Mouse (Mus musculus): Measurements from ENCODE around the gene Dock1. TPM values are rescaled to one million over a fixed set of nuclear protein-coding genes. Genes with fewer than 3 reads are reported as not detected.

Gene Dock1
- polyA plus RNA-seq, 1 experiment, result 14.3 TPM

- TF ChIP-seq POLR2A (IDR thresholded peaks at IDR 0.05; ENCODE audit: extremely low read depth, insufficient read depth, low read length), result no peak
- TF ChIP-seq CTCF (IDR thresholded peaks at IDR 0.05; ENCODE audit: extremely low read depth, insufficient read depth, low read length), result no peak
- H3K27ac ChIP-seq (ENCODE audit: insufficient read depth, low read length), result no peak overlapping the region
- H3K4me3 ChIP-seq (ENCODE audit: insufficient read depth, low read length), result no peak overlapping the region
- H3K4me1 ChIP-seq (ENCODE audit: control insufficient read depth, insufficient read depth, low read length), result no peaks in the 10 kb centered on the region
These were observed 340.5 kb downstream of the Dock1 start for GRCm38 (mm10) chr7:135010997-135011396.

DNA sequence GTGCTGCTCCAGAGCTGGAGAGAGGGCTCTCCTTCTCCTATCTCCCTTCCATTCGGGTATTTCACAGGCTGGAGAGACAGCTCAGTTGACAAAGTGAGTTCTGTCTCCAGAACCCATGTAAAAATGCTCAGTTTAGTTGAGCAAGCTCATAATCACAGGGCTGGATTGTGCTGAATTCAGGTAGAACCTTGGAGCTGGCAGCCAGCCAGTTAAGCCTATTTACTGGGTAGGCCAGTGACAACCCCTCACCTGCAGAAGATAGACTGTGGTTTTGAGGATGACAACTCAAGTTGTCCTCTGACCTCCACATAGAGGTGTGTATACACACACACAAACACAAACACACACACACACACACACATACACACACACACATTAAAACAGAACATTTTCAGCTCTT, 347.1 kb downstream of the Dock1 start:
- no peak for TF ChIP-seq CTCF (IDR thresholded peaks at IDR 0.05; ENCODE audit: extremely low read depth, insufficient read depth, low read length)
- no peak for TF ChIP-seq POLR2A (IDR thresholded peaks at IDR 0.05; ENCODE audit: extremely low read depth, insufficient read depth, low read length)
- Histone ChIP-seq H3K4me3 (ENCODE audit: insufficient read depth, low read length) (no peak overlapping the region), H3K27ac (ENCODE audit: insufficient read depth, low read length) (no peak overlapping the region), H3K4me1 (ENCODE audit: control insufficient read depth, insufficient read depth, low read length) (no peaks in the 10 kb centered on the region)

DNA sequence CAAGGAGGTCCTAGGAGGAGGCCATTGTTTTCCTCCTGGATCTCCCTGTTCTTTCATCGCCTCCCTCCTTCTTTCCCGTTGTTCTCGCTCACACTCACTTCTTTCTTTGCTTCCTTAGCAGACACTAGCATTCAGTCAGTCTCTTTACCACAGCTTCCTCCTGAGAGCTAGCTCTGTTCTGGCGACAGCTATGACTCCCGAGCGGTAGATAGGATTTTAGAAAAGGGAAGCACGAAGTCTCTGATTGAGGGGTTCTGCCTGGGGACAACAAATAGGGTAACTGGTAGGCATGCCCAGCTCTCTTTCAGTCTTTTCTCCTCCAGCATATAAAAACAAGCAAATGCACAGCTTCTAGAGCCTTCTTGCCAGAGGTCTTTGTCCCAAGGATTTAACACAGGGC, 350.3 kb downstream of the Dock1 start:
- H3K4me1 ChIP-seq (ENCODE audit: control insufficient read depth, insufficient read depth, low read length), result no peaks in the 10 kb centered on the region
- no peak for TF ChIP-seq CTCF (IDR thresholded peaks at IDR 0.05; ENCODE audit: extremely low read depth, insufficient read depth, low read length)
- TF ChIP-seq POLR2A (IDR thresholded peaks at IDR 0.05; ENCODE audit: extremely low read depth, insufficient read depth, low read length), result no peak
- no peak overlapping the region for H3K27ac ChIP-seq (ENCODE audit: insufficient read depth, low read length)
- no peak overlapping the region for H3K4me3 ChIP-seq (ENCODE audit: insufficient read depth, low read length)

DNA sequence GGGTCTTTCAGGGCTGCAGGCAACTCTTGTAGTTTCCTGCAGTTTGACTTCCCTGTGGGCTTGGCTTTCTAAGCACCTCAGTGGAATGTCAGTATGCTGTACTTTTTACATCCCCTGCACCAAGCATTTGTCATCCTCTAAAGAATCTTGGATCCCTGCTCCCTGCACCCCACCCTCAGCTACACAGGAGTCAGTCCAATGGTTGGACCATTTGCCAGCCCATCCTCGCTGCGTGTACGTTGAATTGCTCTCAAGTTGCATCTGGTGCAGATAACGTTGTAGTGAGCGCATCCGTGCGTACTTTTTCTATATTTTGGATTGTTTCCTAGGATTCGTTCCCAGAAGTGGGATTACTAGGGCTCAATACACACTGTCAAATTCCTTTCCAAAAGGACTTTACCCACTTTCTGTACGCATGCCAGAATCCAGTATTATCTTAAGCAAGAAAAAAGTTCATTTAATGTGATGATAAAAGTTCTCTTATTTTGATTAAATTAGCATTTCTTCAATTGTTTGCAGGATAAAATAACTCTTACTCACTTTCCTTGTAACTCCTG, 351.2 kb downstream of the Dock1 start:
- no peak overlapping the region for H3K27ac ChIP-seq (ENCODE audit: insufficient read depth, low read length)
- TF ChIP-seq POLR2A (IDR thresholded peaks at IDR 0.05; ENCODE audit: extremely low read depth, insufficient read depth, low read length), result no peak
- TF ChIP-seq CTCF (IDR thresholded peaks at IDR 0.05; ENCODE audit: extremely low read depth, insufficient read depth, low read length), result no peak
- no peaks in the 10 kb centered on the region for H3K4me1 ChIP-seq (ENCODE audit: control insufficient read depth, insufficient read depth, low read length)
- H3K4me3 ChIP-seq (ENCODE audit: insufficient read depth, low read length), result no peak overlapping the region

DNA sequence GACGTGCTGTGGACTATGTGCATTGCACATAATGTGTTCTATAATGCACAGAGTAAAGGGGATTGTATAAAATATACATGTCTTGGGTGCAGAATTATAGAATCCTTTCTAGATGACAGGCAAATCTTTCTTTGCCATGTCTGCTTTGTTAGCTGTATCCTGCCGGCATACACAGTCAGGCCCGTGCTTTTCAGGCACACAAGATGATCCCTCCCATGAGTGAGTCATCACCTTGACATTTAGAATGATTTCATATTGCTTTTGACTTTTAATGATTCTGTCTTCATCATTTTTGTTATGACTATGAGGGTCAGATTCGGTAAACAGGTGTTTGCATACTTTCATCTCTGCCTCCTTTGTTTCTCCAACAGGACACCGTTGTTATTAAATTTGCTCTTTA, 354.1 kb downstream of the Dock1 start:
- Histone ChIP-seq H3K4me1 (ENCODE audit: control insufficient read depth, insufficient read depth, low read length) (no peaks in the 10 kb centered on the region), H3K27ac (ENCODE audit: insufficient read depth, low read length) (no peak overlapping the region), H3K4me3 (ENCODE audit: insufficient read depth, low read length) (no peak overlapping the region)
- TF ChIP-seq CTCF (IDR thresholded peaks at IDR 0.05; ENCODE audit: extremely low read depth, insufficient read depth, low read length), result no peak
- no peak for TF ChIP-seq POLR2A (IDR thresholded peaks at IDR 0.05; ENCODE audit: extremely low read depth, insufficient read depth, low read length)

GRCm38 (mm10) chr7:135028716-135029115, 358.3 kb downstream of the Dock1 start:
- TF ChIP-seq CTCF (IDR thresholded peaks at IDR 0.05; ENCODE audit: extremely low read depth, insufficient read depth, low read length) (no peak), POLR2A (IDR thresholded peaks at IDR 0.05; ENCODE audit: extremely low read depth, insufficient read depth, low read length) (no peak)
- no peak overlapping the region for H3K27ac ChIP-seq (ENCODE audit: insufficient read depth, low read length)
- H3K4me1 ChIP-seq (ENCODE audit: control insufficient read depth, insufficient read depth, low read length), result no peaks in the 10 kb centered on the region
- H3K4me3 ChIP-seq (ENCODE audit: insufficient read depth, low read length), result no peak overlapping the region

- no peak for TF ChIP-seq CTCF (IDR thresholded peaks at IDR 0.05; ENCODE audit: extremely low read depth, insufficient read depth, low read length)
- no peak for TF ChIP-seq POLR2A (IDR thresholded peaks at IDR 0.05; ENCODE audit: extremely low read depth, insufficient read depth, low read length)
- Histone ChIP-seq H3K4me1 (ENCODE audit: control insufficient read depth, insufficient read depth, low read length) (no peaks in the 10 kb centered on the region), H3K27ac (ENCODE audit: insufficient read depth, low read length) (no peak overlapping the region), H3K4me3 (ENCODE audit: insufficient read depth, low read length) (no peak overlapping the region)
These were observed 358.7 kb downstream of the Dock1 start for GRCm38 (mm10) chr7:135029136-135029535.

GRCm38 (mm10) chr7:135031466-135031865, 361.0 kb downstream of the Dock1 start:
- no peak overlapping the region for H3K27ac ChIP-seq (ENCODE audit: insufficient read depth, low read length)
- TF ChIP-seq CTCF (IDR thresholded peaks at IDR 0.05; ENCODE audit: extremely low read depth, insufficient read depth, low read length) (no peak), POLR2A (IDR thresholded peaks at IDR 0.05; ENCODE audit: extremely low read depth, insufficient read depth, low read length) (no peak)
- H3K4me3 ChIP-seq (ENCODE audit: insufficient read depth, low read length), result no peak overlapping the region
- H3K4me1 ChIP-seq (ENCODE audit: control insufficient read depth, insufficient read depth, low read length), result no peaks in the 10 kb centered on the region

GRCm38 (mm10) chr7:135034811-135035210, 364.4 kb downstream of the Dock1 start:
- TF ChIP-seq CTCF (IDR thresholded peaks at IDR 0.05; ENCODE audit: extremely low read depth, insufficient read depth, low read length) (no peak), POLR2A (IDR thresholded peaks at IDR 0.05; ENCODE audit: extremely low read depth, insufficient read depth, low read length) (no peak)
- Histone ChIP-seq H3K4me1 (ENCODE audit: control insufficient read depth, insufficient read depth, low read length) (no peaks in the 10 kb centered on the region), H3K4me3 (ENCODE audit: insufficient read depth, low read length) (no peak overlapping the region), H3K27ac (ENCODE audit: insufficient read depth, low read length) (no peak overlapping the region)

- H3K4me1 ChIP-seq (ENCODE audit: control insufficient read depth, insufficient read depth, low read length), result no peaks in the 10 kb centered on the region
- TF ChIP-seq POLR2A (IDR thresholded peaks at IDR 0.05; ENCODE audit: extremely low read depth, insufficient read depth, low read length) (no peak), CTCF (IDR thresholded peaks at IDR 0.05; ENCODE audit: extremely low read depth, insufficient read depth, low read length) (no peak)
- no peak overlapping the region for H3K4me3 ChIP-seq (ENCODE audit: insufficient read depth, low read length)
- H3K27ac ChIP-seq (ENCODE audit: insufficient read depth, low read length), result no peak overlapping the region
These were observed 365.2 kb downstream of the Dock1 start for GRCm38 (mm10) chr7:135035651-135036050.
